Mouse (Mus musculus) hindbrain, embryonic 11.5 days (tissue): ENCODE results near the gene Xpo6. TPM values are rescaled to one million over a fixed set of nuclear protein-coding genes. Genes with fewer than 3 reads are reported as not detected.

Experiments
- ATAC-seq: fragments of 200-750 bp; cut with Nextera tagmentation; 2 replicates; pipeline ENCODE4 v1.8.0; 2017; ENCODE audit warnings: mild to moderate bottlenecking, moderate TSS enrichment, moderate library complexity; ENCODE audit not compliant: low FRiP score
- DNase-seq: peaks from one replicate; pipeline ENCODE4 v3.0.0-alpha.2; 2015; ENCODE audit warnings: low spot score
- H3K27ac ChIP-seq: fragments of 300-500 bp; sonication (generic); 2 replicates; pipeline ENCODE4 v1.5.1; 2014; ENCODE audit warnings: mild to moderate bottlenecking, low read depth, low read length
- H3K27me3 ChIP-seq: fragments of 300-500 bp; sonication (generic); 2 replicates; pipeline ENCODE4 v1.6.1; 2014; ENCODE audit warnings: mild to moderate bottlenecking, low read length, moderate library complexity, mixed read lengths; ENCODE audit not compliant: control insufficient read depth, insufficient read depth
- H3K36me3 ChIP-seq: fragments of 300-500 bp; sonication (generic); 2 replicates; pipeline ENCODE4 v1.6.1; 2014; ENCODE audit warnings: mild to moderate bottlenecking, low read length, moderate library complexity, mixed read lengths; ENCODE audit not compliant: control insufficient read depth, insufficient read depth
- H3K4me1 ChIP-seq: fragments of 300-500 bp; sonication (generic); replicated peaks from 2 replicates; pipeline ENCODE4 v1.6.1; 2014; ENCODE audit warnings: low read length, mixed read lengths; ENCODE audit not compliant: control insufficient read depth, insufficient read depth
- H3K4me2 ChIP-seq: fragments of 300-500 bp; sonication (generic); replicated peaks from 2 replicates; pipeline ENCODE4 v1.6.1; 2014; ENCODE audit warnings: mild to moderate bottlenecking, low read depth, low read length
- H3K4me3 ChIP-seq: fragments of 300-500 bp; sonication (generic); 2 replicates; pipeline ENCODE4 v1.5.1; 2014; ENCODE audit warnings: low read depth, low read length
- H3K9ac ChIP-seq: fragments of 300-500 bp; sonication (generic); 2 replicates; pipeline ENCODE4 v1.6.1; 2014; ENCODE audit warnings: low read depth, low read length
- H3K9me3 ChIP-seq: fragments of 300-500 bp; sonication (generic); 2 replicates; pipeline ENCODE4 v1.6.1; 2016; ENCODE audit warnings: low read length; ENCODE audit not compliant: control insufficient read depth
- WGBS: fragments of 180-500 bp; shearing (Covaris S2); extraction: QIAGEN DNeasy Blood & Tissue Kit; methylation state at CpG from one replicate; pipeline ENCODE4 v1.1.7; 2014; 5-methylcytosine and 5-hydroxymethylcytosine counted together
- polyA plus RNA-seq: library from polyadenylated mRNA; unstranded; fragments of >200 nt; fragmentation: Nextera tagmentation; extraction: Ambion mirVana; gene quantifications from 2 replicates; pipeline ENCODE4 v1.2.1, GENCODE M21; 2014

Gene Xpo6
- polyA plus RNA-seq, 1 experiment from 2014 or later: 69.4 TPM

GRCm38 (mm10) chr7:126087602-126088001, 112.7 kb downstream of the Xpo6 start:
- ATAC-seq: no peak
- 72% methylated on average over 10 of the region's 10 CpGs for WGBS
- Histone ChIP-seq H3K36me3 (no peaks in the 10 kb centered on the region), H3K9me3 (no peaks in the 10 kb centered on the region), H3K4me3 (no peak overlapping the region), H3K4me1 (0 out of 2 replicates have a peak, but pooled peaks cover 2% of the 10 kb centered on the region), H3K27me3 (peaks cover 19% of the 10 kb centered on the region), H3K27ac (no peak overlapping the region), H3K9ac (no peak overlapping the region), H3K4me2 (no peak overlapping the region)
- DNase-seq: no peak

- DNase-seq (peak; percentile 40), ATAC-seq (no peak)
- Histone ChIP-seq H3K4me3 (no peak overlapping the region), H3K27ac (no peak overlapping the region), H3K4me1 (peaks cover 6% of the 10 kb centered on the region; the same call in 1 of the 2 replicates), H3K9ac (no peak overlapping the region), H3K4me2 (no peak overlapping the region), H3K9me3 (no peaks in the 10 kb centered on the region), H3K36me3 (no peaks in the 10 kb centered on the region), H3K27me3 (peaks cover 32% of the 10 kb centered on the region)
- WGBS: 27% methylated on average over 6 of the region's 6 CpGs
Observed at GRCm38 (mm10) chr7:126086321-126086741, 114.0 kb downstream of the Xpo6 start.

GRCm38 (mm10) chr7:126085154-126085553, 115.1 kb downstream of the Xpo6 start:
- H3K36me3 ChIP-seq: no peaks in the 10 kb centered on the region
- no peaks in the 10 kb centered on the region for H3K9me3 ChIP-seq
- 91% methylated on average over 9 of the region's 9 CpGs for WGBS
- no peak overlapping the region for H3K4me2 ChIP-seq
- H3K9ac ChIP-seq: no peak overlapping the region
- no peak overlapping the region for H3K4me3 ChIP-seq
- ATAC-seq (no peak), DNase-seq (no peak)
- H3K27ac ChIP-seq: no peak overlapping the region
- peaks cover 6% of the 10 kb centered on the region; the same call in 1 of the 2 replicates for H3K4me1 ChIP-seq
- H3K27me3 ChIP-seq: peaks cover 43% of the 10 kb centered on the region

- ATAC-seq: no peak
- Histone ChIP-seq H3K27ac (no peak overlapping the region), H3K4me2 (no peak overlapping the region), H3K4me3 (no peak overlapping the region), H3K36me3 (no peaks in the 10 kb centered on the region), H3K27me3 (peaks cover 44% of the 10 kb centered on the region), H3K9me3 (no peaks in the 10 kb centered on the region), H3K4me1 (peaks cover 6% of the 10 kb centered on the region; the same call in 1 of the 2 replicates), H3K9ac (no peak overlapping the region)
- WGBS: 11% methylated on average over 4 of the region's 4 CpGs
- DNase-seq: no peak
Observed at GRCm38 (mm10) chr7:126083980-126084348, 116.3 kb downstream of the Xpo6 start.

GRCm38 (mm10) chr7:126083341-126083979, 116.8 kb downstream of the Xpo6 start:
- Histone ChIP-seq H3K9me3 (no peaks in the 10 kb centered on the region), H3K9ac (no peak overlapping the region), H3K4me3 (no peak overlapping the region), H3K4me1 (peaks cover 6% of the 10 kb centered on the region; the same call in 1 of the 2 replicates), H3K4me2 (no peak overlapping the region), H3K36me3 (no peaks in the 10 kb centered on the region), H3K27me3 (peaks cover 47% of the 10 kb centered on the region), H3K27ac (no peak overlapping the region)
- 25% methylated on average over 9 of the region's 9 CpGs for WGBS
- DNase-seq: peak; percentile 17
- ATAC-seq: no peak

GRCm38 (mm10) chr7:126082286-126082741, 118.0 kb downstream of the Xpo6 start, which contains the start of gene Gsg1l:
Gene Gsg1l (minus strand): TSS chr7:126082411.
- Histone ChIP-seq H3K27me3 (peaks cover 47% of the 10 kb centered on the region), H3K9me3 (no peaks in the 10 kb centered on the region), H3K4me1 (peaks cover 6% of the 10 kb centered on the region; the same call in 1 of the 2 replicates), H3K9ac (peak within 1 kb of the TSS; percentile 37; the same call in 1 of the 2 replicates), H3K4me3 (peak within 1 kb of the TSS; percentile 51), H3K4me2 (peak within 1 kb of the TSS; percentile 97), H3K36me3 (no peaks in the 10 kb centered on the region), H3K27ac (peak within 1 kb of the TSS; percentile 33; the same call in 1 of the 2 replicates)
- no peak for DNase-seq
- WGBS: 1% methylated on average over 49 of the region's 49 CpGs
- peak; percentile 37; the same call in 1 of the 2 replicates for ATAC-seq

GRCm38 (mm10) chr7:126081727-126082285, 118.5 kb downstream of the Xpo6 start:
- peak overlapping the region; percentile 37; the same call in 1 of the 2 replicates for H3K9ac ChIP-seq
- no peaks in the 10 kb centered on the region for H3K9me3 ChIP-seq
- peaks cover 47% of the 10 kb centered on the region for H3K27me3 ChIP-seq
- H3K36me3 ChIP-seq: no peaks in the 10 kb centered on the region
- ATAC-seq: peak; percentile 38; the same call in 1 of the 2 replicates
- H3K4me3 ChIP-seq: peak overlapping the region; percentile 51
- WGBS: under 1% methylated on average over 67 of the region's 80 CpGs
- H3K27ac ChIP-seq: peak overlapping the region; percentile 33; the same call in 1 of the 2 replicates
- peak; percentile 53 for DNase-seq
- peaks cover 6% of the 10 kb centered on the region; the same call in 1 of the 2 replicates for H3K4me1 ChIP-seq
- H3K4me2 ChIP-seq: peak overlapping the region; percentile 97

GRCm38 (mm10) chr7:126080949-126081654, 119.2 kb downstream of the Xpo6 start:
- Histone ChIP-seq H3K36me3 (no peaks in the 10 kb centered on the region), H3K4me2 (peak overlapping the region; percentile 97), H3K27ac (no peak overlapping the region), H3K9ac (peak overlapping the region; percentile 37; the same call in 1 of the 2 replicates), H3K27me3 (peaks cover 47% of the 10 kb centered on the region), H3K9me3 (no peaks in the 10 kb centered on the region), H3K4me1 (peaks cover 6% of the 10 kb centered on the region; the same call in 1 of the 2 replicates), H3K4me3 (peak overlapping the region; percentile 51)
- 18% methylated on average over 16 of the region's 16 CpGs for WGBS
- ATAC-seq: no peak
- peak; percentile 37 for DNase-seq
